Mouse (Mus musculus): ENCODE data around the gene Zfp36l1. TPM values are rescaled to one million over a fixed set of nuclear protein-coding genes. Genes with fewer than 3 reads are reported as not detected.

Zfp36l1 gene
- polyA plus RNA-seq, 3 experiments from 2014 or later, result 109 to 177 (median 123) TPM

DNA sequence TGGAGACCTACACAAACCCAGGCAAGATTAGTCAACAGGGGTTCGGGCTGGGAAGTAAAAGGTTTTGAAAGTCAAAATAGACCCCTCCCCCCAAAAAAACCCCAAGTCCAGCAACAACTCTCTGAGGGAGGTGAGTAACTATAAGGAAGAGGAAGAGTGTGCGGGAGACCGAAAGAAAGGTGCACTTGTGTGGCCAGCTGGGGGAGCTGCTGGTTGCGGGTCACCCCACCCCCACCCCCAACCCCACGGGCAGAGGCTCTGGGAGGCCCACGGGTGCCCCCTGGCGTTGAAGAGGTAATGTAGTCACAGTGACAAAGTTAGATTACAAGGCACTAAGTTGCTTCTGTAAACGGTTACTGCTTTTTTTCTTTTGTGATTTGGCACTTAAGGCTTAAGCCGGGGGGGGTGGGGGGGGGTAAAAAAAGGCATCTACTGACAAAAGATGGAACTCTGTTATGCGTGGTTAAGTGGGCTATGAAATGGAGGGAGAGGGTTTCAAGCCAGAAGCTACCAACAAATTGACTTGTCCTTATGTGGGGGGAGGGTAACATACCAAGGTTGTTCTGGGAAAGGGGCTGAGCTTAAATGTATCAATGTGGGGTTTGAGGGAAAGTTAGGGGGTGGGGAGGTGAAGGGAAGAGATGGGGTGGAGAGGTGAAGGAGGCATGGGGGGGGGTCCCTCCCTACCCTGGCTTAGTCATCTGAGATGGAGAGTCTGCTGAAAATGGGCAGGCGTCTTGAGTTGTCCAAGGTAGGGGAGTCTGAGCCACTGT is 3.7 kb downstream of the Zfp36l1 start:
- ATAC-seq, result peak; percentile 6

DNA sequence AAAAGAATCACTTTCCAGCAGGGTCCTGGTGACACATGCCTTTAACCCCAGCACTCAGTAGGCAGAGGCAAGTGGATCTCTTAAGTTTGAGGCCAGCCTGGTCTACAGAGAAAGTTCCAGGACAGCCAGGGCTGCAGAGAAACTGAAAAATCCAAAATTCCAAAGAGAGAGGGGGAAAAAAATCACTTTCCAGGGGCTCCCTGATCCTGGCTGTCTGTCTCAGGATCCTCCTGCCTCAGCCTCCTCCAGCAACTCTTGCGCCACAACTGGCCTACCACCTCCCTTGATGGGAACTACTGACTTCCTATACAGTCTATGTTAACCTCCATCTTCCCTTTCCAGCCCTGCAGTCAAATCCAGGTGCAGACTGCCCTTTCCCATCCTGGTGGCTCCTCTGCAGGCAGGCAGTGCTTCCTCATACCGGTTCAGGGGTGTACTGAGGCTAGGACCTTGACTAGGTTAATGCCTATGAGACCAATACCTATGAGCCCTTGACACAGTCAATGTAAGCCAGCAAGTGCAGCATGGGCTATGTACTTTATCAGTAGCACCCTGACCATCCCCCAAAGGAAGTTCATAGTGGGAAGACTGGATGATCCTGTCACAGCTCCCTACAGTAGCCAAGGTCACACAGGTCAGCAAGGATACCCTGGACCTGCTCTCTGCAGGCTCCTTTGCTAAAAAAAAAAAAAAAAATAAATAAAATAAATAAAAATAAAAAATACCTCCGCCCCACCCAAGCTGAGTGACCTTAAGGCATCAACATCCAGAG is 5.7 kb downstream of the Zfp36l1 start:
- ATAC-seq, result no peak

DNA sequence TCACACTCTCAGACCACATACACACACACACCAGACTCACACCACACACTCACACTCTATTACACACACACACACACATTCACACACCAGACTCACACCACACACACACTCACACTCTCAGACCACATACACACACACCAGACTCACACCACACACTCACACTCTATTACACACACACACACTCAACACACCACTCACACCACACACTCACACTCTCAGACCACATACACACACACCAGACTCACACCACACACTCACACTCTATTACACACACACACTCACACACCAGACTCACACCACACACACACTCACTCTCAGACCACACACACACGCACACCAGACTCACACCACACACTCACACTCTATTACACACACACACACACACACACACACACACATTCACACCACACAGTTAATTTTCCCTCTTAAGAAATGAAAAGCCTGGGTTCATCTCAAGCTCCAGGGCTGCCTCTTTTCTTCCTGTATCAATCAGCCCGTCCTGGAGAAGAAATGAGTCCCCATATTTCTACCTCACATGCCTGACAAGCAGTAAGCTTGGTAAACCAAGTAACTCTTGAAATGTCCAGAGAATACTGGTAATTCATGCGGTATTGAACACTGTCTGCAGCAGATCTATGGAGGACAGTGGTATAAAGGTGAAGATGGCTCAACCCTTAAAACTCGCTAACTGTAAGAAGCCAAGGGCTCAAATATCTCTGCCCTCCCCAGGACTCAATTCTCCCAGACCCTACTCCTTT is 6.5 kb downstream of the Zfp36l1 start:
- no peak for ATAC-seq

DNA sequence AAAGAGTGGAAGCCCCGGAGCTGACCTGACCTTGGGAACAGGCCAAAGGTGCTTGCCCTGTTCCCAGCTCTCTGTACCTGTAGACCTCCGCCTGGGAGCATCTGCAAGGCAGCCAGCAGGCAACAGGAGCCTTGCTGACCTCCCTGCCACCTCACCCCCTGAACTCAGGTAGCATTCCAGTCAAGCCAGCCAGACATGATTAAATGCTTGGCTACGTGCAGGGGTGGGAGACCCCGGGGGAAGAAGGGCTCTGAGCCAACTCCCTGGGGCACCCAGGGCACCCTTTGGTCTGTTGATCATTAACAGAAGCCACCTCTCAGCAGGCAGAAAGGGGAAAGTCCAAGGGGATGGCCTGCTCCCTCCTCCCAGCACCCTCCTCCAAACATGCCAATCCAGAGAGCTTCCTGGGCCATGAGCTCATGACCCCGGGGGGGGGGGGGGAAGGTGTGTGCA is 9.3 kb downstream of the Zfp36l1 start:
- ATAC-seq, result no peak

DNA sequence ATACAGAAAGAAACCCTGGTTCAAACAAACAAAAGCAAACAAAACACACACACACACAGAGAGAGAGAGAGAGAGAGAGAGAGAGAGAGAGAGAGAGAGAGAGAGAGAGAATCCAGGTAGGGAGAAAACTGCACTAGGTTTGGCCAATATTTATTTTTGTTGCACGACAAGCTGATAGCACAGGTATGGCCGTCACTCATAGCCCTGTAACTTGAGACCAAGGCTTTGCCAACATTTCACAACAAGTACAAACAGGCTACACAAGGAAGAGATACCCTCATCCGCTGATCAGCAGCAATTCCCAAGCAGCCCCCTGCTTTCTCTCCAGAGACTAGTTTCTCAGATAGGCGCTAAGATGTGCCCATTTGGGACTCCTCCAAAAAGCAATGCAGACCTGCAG is 9.7 kb downstream of the Zfp36l1 start:
- no peak for ATAC-seq

DNA sequence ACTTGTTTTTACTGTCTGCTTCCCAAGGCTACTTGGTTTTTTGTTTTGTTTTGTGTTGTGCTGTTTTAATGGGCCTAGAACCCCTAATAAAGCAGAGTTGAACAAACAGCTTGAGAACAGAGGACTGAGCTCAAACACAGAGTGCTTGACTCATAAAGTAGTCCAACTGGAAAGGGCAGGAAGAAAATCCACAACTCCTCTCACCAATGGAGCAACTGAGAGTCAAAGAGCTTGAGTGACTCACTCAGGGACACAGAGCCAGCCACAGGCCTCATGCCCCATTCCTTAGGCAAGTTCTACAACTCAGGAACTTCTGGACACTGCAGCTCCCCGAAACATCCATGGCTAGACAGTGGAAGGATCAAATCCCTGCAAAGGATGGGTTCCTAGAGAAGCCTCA is 14.0 kb downstream of the Zfp36l1 start:
- no peak for ATAC-seq

DNA sequence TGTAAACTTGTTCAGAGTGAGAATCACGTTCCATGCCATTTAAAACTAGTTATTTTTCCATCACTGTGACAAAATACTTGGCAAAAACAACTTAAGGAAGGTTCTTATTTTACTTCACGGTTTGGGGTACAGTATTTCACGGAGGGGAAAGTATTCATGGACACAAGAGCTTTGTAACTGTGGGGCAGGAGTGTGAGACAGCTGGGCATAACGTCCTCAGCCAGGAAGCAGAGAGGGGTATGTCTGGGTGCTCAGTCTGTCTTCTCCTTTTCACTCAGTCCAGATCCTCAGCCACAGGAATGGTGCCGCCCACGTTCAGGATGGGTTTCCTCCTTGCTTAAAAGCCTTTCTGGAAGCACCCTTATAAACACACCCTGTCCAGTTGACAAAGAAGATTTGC is 16.1 kb downstream of the Zfp36l1 start:
- ATAC-seq, result no peak

DNA sequence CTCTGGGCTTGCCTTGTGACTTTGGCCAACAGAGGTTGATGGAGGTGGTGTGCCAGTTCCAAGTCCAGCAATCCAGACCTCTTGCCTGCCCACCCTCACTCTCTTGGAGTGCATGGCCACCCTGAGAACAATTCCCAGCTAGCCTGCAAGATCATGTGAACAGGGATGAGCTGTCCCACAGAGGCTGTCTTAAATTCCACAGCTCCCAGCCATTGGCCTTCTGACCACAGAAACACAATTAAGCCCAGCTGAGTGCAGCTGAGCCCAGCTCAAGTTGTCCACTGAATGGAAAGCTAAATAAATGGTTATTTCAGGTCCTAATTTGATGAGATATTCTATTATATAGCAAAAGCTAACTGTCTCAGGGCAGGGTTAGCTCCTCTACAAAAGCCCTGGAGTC is 20.0 kb downstream of the Zfp36l1 start:
- ATAC-seq, result no peak

DNA sequence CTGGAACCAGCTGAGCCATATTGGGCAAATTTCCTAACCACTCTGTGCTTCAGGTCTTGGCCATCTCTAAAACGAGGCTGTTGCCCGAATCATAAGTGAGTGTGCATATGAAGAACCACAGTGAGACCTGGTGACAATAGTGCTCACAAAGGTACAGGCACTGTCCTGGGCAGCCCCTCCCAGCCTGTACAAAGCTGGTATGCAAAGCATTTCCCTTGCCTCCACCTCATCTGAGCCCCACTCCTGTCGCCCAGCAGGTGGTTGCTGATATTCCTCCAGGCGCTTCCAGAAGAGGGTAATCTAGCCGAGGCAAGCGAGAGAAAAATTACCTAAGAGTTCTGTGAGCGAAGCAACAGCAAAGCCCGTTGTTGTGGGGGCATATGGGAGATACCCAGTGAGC is 21.7 kb downstream of the Zfp36l1 start:
- no peak for ATAC-seq

DNA sequence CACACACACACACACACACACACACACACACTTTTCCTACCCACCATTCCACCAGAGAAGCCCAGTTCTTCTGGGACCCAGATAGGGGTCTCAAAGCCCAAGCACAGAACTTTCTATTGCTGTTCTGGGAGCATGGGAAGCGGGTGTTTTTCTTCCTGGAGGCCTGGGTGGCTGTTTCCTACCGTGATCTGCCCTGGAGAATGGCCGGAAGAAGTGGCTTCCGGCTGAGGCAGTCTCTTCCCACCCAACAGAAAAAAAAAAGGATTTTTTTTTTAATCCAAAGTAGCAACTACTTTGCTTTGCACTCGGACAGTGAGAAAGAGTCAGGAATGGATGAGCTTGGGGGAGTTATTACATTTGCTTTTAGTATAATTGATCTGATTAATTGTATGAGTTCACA is 22.3 kb downstream of the Zfp36l1 start:
- ATAC-seq, result no peak

DNA sequence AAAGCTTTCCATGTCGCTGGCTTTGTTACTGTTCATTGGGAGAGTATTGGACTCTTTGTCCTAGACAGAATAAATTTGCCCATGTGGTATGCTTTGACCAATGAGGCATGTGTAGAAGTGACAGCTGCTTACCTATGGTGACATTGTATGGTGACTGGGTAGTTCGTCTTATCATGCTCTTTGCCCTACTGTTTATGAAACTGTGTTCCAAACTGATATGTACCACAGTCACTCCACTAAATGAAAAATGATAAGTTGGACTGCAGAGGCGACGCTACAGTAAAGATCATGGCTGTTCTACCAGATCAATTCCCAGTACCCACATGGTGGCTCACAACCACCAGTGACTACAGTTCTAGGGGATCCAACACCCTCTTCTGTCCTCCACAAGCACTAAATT is 24.7 kb downstream of the Zfp36l1 start:
- no peak for ATAC-seq

DNA sequence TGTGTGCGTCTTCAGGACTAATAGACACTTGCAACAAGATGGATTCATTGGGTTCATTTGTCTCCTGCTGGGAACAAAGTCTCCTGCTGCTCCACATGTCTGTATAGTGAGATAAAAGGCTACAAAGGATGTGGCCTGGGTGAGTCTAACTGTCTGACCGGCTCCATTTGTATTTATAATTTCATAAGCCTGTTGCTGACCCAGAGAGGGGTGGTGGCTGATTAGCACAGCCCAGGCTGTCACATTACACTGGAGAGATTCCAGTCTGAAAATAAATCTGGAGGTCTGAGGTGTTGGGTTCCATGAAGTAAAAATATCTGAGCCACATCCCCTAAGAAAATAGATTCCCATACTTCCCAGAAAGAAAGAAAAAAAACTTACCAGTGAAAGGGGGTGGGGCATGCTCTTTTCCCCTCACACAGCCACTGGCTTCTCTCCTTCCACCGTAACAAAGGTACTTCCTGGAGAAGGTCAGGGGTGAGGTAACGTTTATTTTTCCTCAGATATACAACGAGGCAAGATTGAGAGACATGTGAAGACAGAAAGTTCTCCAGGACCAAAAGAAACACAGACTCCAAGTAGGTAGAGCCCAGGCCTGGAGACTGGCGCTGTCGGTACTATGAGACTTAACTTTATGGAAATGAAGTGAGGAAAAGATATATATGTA is 28.2 kb downstream of the Zfp36l1 start:
- no peak for ATAC-seq

DNA sequence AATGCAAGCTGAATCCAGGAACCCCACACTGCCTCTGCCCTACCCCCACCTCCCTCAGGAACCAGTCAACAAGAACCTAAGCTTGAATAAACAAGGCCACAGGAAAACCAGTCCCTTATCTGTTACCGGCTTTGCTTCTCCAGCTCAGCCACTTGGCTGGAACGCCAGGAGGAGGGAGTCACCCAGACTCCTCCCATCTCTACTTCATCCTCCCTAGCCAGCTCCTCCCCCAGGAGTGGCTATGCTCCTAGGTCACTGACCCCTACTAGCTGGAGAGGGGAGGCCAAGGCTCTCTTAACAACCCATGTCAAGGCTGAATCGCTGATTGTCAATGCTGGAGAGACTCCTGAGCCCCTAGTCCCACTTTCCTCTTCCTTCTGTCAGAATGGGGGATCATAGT is 28.9 kb downstream of the Zfp36l1 start:
- ATAC-seq, result no peak

DNA sequence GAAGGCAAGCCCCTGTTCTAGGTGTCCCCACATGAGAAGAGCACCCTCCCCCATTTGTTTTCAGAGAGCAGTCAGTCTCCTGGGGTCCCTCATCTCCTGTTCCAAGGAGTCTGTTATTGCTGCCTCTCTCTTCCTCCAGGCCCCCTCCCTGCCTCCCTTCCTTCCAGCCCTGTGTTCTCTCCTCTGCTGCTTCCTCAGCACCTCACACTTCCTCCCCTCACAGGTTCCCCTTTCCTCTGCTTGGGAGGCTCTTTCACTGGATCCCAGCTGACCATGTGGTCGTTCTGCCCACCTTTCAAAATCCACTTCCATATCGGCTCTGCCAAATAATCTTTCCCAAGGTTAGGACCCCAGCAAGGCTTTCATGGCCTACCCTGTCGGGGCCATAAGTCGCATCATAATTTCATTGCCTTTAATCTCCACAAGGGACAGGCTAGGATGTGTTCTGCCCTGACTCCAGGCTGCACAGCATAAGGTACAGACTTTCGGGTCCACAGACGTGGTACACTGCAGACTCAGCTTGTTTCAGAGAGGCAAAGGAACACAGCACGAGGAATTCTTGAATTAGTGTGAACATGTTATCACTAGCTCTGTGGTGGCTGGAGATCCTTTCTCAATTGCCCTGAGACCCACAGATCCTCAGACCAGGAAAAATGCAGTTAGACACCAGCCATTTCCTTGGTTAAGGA is 29.5 kb downstream of the Zfp36l1 start:
- no peak for ATAC-seq

DNA sequence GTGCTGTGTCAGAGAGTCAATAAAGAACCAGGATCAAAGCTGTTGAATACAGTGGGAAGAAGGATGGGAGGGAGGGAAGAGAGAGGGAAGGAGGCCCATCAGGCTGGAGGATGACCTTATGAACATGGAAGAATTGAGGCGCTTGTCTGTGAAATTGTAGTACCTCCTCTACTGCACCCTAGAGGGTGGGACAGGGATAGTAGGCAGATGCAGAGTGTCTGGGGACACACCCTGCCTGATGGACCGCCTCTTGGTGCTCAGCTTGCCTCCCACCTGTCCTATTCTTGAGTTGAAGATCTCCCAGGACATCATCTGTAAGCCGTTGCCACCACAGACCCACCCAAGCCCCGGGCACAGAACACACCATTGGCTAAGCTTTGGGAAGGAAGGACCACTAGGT is 30.1 kb downstream of the Zfp36l1 start:
- ATAC-seq, result no peak

DNA sequence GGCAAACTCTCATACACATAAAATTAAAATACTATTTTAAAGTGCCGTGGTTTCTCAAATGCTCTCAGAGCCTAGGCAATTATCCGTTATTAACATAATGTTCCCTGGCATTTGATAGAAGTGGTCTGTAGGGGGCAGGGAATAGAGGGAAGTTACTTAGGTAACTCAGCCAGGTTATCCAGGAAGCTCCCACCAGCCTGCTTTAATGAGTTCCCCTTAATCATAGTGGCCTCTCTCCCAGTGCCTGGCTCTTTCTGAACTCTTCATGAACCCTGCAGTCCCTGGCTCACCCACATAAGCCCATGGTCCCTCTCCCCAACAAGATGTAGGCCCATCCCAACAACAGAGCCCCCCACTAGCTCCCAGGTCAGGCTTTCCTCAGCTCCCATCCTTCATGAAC is 31.4 kb downstream of the Zfp36l1 start:
- ATAC-seq, result no peak

DNA sequence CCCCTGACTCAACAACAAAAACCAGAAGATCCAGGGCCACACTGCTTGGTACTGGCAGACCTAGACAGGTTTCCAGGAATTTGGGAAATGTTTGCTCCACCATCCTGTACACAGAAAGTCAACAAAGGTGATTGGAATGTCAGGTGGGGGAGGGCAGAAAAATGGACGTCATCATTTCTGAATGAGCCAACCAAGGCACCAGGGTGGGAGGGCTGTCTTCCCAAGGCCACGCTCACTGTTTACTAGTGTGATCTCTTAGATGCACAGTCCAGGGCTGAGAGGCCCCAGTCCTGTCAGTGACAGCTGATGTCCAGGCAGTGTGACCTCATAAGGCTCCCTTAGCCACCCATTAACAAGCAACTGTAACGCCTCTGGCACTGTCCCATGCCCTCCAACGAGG is 32.9 kb downstream of the Zfp36l1 start:
- no peak for ATAC-seq

DNA sequence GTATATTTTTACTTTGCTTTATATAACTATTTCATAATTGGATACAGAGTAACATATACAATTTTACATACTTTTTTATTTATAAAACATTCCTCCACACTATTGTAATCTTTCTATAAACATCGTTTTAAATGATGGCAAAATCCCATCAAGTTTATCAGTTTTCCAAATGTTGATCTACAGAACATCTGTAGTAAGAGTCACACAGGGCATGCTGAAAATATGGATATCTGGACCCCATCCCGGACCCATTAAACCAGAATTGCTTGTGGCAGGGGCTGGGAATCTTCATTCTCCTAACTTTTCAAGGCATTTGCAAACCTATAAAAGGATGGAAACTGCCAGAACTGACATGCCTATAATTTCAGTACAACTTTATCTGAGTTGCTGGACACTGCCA is 38.5 kb downstream of the Zfp36l1 start:
- no peak for ATAC-seq

DNA sequence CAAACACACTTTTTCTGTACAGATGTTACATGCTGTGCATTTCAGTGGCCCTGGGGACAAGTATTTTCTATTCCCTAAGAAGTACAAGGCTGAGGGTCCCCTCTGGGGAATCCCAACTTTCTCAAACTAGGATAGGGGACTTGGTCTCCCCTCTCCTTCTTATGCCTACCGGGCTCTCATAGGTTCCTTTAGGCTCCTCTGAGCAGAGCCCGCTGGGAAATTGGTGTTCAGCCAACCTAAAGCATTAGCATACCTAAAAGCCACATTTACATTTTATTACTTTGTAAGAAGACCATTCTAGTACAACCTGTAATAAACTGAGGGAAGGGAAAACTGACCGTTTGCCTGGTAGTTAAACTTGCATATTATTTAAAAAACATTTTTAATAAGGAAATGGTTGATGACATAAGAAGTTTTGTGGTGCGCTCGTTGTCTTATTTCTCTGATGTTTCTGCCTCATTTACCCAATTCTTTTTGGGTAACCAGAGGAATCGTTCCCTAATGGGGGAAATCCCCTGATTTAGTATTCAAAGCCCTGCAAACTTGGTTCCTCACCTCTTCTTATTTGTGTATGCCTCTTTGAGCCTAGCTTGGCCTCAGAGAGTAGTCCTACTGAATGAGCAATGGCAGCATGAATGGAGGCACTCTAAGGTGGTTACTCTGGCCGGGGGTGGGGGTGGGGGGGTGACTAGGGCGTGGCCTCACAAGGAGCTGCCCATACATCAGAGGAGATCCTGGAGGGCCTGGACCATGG is 42.1 kb downstream of the Zfp36l1 start:
- ATAC-seq, result peak; percentile 81

DNA sequence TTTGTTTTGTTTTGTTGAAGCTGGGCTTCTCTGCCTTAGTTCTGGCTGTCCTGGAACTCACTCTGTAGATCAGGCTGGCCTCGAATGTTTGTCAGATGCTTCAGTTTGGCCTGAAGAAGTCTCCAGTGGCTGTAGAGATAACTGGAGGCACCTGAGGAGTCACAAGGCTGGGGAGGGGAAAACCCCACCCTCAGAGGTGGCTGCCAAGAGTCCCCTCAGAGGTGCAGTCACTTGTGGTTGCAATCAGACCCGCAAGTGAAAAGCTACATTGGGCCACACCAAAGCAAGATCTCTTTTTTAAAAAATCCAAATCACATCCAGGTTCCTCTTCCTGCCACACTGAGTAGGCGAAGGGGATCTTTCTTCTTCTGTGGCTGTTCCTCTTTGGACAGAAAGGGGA is 43.8 kb downstream of the Zfp36l1 start:
- peak; percentile 81 for ATAC-seq

DNA sequence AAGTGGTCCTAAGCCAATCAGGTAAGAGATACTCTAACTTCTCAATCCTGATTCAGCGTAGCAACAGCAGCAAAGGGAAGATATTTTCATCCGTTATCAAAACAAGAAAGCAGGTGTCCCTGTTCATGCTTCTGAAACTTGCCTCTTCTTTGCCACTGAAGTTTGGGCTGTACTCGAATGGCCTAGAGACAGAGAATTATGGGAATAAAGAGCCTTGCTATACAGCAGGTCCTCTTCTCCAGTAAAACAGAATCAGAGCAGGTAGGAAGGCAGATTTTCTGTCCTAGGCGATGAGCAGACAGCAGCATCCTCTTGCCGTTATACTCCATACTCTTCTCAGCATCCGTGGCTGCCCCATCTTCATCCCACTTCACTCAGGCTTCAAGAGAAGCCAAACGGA is 44.8 kb downstream of the Zfp36l1 start:
- no peak for ATAC-seq

DNA sequence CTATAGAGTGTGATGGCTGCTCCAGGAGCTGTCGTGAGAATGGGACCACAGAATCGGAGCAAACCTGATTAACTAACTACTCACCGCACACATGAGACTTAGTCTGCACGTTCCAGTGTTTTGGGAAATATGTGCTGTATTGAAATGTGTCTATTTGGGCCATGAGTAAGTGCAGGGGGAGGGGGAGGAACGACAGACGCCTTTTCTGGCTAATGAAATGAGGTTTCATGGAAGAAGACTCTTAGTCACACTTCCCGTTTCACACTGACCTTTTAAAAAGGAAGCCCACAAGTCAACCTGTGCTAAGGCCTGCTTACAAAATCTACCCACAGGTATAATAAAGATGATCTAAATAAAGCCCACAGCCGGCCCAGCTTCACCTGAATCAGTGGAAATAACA is 47.8 kb downstream of the Zfp36l1 start:
- peak; percentile 44 for ATAC-seq

Measured in inflammation-experienced regulatory T-cells, adult 6 months (primary cell).